Mouse (Mus musculus) cerebellum, postnatal 14 days (tissue): ENCODE measurements around the gene Man1a.

Source experiments
- DNase-seq, 2 experiments: peaks; one replicate each; pipeline ENCODE4 v3.0.0; 2021; ENCODE audit warnings: mixed read lengths in 2 of 2

Man1a gene

GRCm38 (mm10) chr10:53913546-53914312, 162.7 kb downstream of the Man1a start:
- no peak for DNase-seq

DNA sequence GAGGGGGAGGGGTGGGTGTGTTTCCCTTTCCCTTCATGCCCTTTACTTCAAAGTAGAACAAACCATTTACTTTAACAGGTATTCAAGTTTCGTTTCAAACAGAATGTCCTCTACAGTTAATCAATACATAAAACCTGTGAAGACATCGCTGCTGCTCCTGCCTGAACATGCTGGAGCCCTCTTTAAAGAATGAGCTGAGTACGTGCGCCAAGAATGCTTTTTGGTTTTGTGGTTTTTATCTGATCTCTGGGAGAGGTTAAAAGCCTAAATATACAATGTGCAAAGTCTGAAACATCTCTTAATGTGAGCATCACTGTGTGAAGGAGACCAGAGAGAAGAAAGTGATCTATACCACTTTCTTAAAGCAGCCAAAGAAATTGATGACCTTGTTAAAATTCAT, 186.9 kb downstream of the Man1a start:
- no peak for DNase-seq

DNA sequence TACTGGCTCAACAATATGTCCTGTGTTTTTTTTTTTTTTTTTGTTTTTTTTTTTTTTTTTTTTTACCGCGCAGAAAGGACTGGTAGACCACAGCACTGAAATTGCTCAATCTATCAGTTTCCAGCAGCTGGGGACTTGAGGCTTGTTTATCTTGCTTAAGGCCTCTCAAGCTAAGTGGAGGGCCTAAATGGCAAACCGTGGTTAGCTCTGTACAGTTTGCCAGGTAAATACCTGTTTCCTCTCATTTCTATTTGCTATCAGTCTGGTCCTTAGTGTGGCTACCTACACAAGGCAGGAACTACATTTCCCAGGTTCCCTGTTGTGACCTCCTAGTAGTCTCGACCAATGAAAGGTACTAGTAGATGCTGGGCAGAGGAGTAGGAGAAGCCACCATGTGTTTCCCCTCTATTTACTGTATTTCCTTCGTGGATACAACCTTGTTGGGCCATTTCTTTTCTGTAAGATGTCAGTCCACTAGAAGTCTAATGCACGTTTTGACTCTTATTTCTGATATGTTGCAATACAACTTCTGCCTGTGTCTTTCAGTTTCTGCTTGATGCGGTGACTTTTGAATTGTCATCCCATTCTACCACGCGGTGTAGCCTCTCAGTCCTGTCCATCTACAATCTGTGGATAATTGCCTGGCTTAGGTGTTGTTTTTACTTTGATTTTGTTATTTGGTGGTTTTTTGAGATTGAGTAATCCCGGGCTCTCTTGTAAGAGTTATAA, 187.9 kb downstream of the Man1a start:
- no peak for DNase-seq

- DNase-seq, result no peak
Observed at GRCm38 (mm10) chr10:53886475-53886874, 189.9 kb downstream of the Man1a start.

- no peak for DNase-seq
Observed at GRCm38 (mm10) chr10:53881310-53881709, 195.1 kb downstream of the Man1a start.

DNA sequence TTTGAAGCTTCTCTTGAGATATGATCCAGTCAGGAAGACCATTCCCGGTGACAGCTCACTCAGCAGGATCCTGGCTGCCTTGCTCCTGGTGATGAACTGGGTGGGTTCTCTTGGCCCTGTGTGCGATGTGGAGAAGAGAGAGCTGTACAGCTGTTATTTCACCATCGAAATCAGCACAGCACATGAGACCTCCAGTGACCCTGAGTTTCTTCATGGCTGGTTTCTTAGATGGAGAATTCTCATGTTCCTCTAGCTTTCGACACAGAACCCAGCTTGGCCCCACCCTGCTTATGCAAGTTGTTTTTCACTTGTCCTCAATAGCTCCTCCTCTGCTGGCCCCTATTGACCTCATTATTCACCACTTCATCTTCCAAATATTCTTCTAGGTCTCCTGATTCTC, 200.5 kb downstream of the Man1a start:
- peak in 1 of 2 experiments; percentile 11 for DNase-seq

DNA sequence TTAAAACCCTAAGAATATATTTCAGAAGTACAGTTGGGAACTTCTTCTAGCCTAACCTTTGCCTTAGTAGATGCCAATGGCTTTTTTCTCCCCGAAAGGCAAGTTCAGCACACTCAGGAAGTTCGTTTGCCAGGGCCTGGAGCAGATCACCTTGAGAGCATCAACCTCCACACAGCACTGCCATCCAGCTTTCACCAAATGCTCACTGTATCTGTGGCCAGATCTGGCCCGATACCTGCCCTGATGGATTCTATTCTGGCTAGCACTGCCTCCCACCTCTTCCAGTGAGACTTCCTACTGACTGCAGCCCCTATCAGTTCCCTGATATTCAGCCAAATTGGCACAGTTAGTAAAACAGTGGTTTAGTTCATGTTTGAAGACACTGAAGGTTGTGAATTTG, 202.2 kb downstream of the Man1a start:
- DNase-seq, result peak; percentile 41 to 61

GRCm38 (mm10) chr10:53863486-53864357, 212.7 kb downstream of the Man1a start:
- peak; percentile 79 to 83 for DNase-seq

GRCm38 (mm10) chr10:53859879-53860278, 216.5 kb downstream of the Man1a start:
- DNase-seq, result no peak

- DNase-seq, result no peak
Observed at GRCm38 (mm10) chr10:53859224-53859623, 217.2 kb downstream of the Man1a start.
